ENCODE assay signal across 20 mouse cellular contexts in the genomic region with DNA sequence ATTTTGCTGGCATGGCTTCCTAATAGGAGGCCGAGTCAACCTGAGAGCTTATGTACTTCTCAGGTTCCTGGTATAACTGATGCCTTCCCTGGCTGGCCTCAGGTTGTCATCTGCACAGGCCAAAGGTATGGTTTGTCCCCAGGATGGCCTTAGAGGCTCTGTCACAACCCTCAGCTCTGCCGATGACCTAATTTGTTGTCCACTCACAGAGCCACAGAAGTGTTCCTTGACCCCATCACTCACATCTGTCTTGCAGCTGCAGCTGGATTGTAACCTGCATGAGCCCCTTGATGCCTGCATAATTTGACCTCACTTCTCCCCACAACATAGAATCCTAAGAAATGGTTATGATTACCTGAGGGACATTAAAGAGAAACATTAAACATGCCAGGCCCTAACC. TPM values are rescaled to one million over a fixed set of nuclear protein-coding genes. Genes with fewer than 3 reads are reported as not detected.
"Had no signal": no experiment of that assay in that cellular context is flagged by ENCODE, and none has a peak within 500 bp of the region (broad histone marks: within the 10 kb centered on the region; RNA-seq: fewer than 3 reads in every experiment).

No protein-coding gene starts in this region.

- H3K9me3 ChIP-seq: midbrain, embryonic 10.5 days; midbrain, embryonic 12.5 days; neural tube, embryonic 13.5 days; neural tube, embryonic 15.5 days had no signal

- H3K4me2 ChIP-seq: lung, embryonic 14.5 days; midbrain, embryonic 12.5 days; neural tube, embryonic 13.5 days; neural tube, embryonic 15.5 days had no signal

- H3K9ac ChIP-seq: lung, embryonic 14.5 days; midbrain, embryonic 12.5 days; neural tube, embryonic 13.5 days; neural tube, embryonic 15.5 days had no signal

- ATAC-seq: midbrain, embryonic 16.5 days had no signal

- DNase-seq: lung, embryonic 14.5 days; lung, postnatal 10 days; lung, postnatal 4 days; midbrain, embryonic 14.5 days; retina, postnatal 1 day; right cerebral cortex, adult 18-20 months; right cerebral cortex, postnatal 25 days; right cerebral cortex, postnatal 4 days; spleen, adult 18-20 months; thymus, adult 18-20 months; thymus, postnatal 14 days; thymus, postnatal 36 days had no signal

- H3K27me3 ChIP-seq: midbrain, embryonic 12.5 days; neural tube, embryonic 13.5 days; neural tube, embryonic 15.5 days had no signal

- H3K4me1 ChIP-seq: midbrain, embryonic 10.5 days; midbrain, embryonic 12.5 days; neural tube, embryonic 13.5 days had no signal

- H3K27ac ChIP-seq: midbrain, embryonic 10.5 days; midbrain, embryonic 12.5 days; neural tube, embryonic 13.5 days; neural tube, embryonic 15.5 days had no signal

- H3K4me3 ChIP-seq: midbrain, embryonic 10.5 days; midbrain, embryonic 12.5 days; myocyte; neural tube, embryonic 13.5 days; neural tube, embryonic 15.5 days had no signal

- H3K36me3 ChIP-seq: midbrain, embryonic 10.5 days; midbrain, embryonic 12.5 days; neural tube, embryonic 13.5 days; neural tube, embryonic 15.5 days had no signal

RNA-seq across cellular contexts. Expression of a gene that starts 56.8 kb away (rescaled TPM):
- total RNA-seq: megakaryocyte, adult 5-6 weeks; megakaryocyte-erythroid progenitor cell, adult 5-6 weeks had no signal
